Mouse (Mus musculus) lung, postnatal 0 days (tissue): ENCODE results near the gene 2610528A11Rik.

Experiments used
- CTCF ChIP-seq: IDR thresholded peaks from 2 replicates; pipeline ENCODE4 v1.5.1; 2016; ENCODE audit warnings: antibody characterized with exemption, mild to moderate bottlenecking
- EP300 ChIP-seq: IDR thresholded peaks from 2 replicates; pipeline ENCODE4 v1.6.1; 2016; ENCODE audit warnings: antibody characterized with exemption, mild to moderate bottlenecking, control low read depth

- TF ChIP-seq EP300 = no peak
- TF ChIP-seq CTCF = no peak
Observed at GRCm38 (mm10) chr14:37064849-37065248, 49.0 kb downstream of the 2610528A11Rik start.
